Mouse (Mus musculus) CH12.LX (cell line): Measurements from ENCODE around the gene Bicc1.

ENCODE experiments used
- BHLHE40 ChIP-seq: IDR thresholded peaks from 2 replicates; pipeline ENCODE4 v1.6.1; 2011; ENCODE audit warnings: mild to moderate bottlenecking, low read depth, low read length, improper control_type of control experiment
- CTCF ChIP-seq, 2 experiments: IDR thresholded peaks in 1 of 2; conservative IDR thresholded peaks in 1 of 2; 2 replicates each; pipeline ENCODE4 v1.5.1; 2011 to 2012; ENCODE audit warnings: low read depth in 2 of 2, low read length in 2 of 2, improper control_type of control experiment in 1 of 2, inconsistent platforms in 1 of 2, mild to moderate bottlenecking in 1 of 2, moderate library complexity in 1 of 2
- EP300 ChIP-seq: IDR thresholded peaks from 2 replicates; pipeline ENCODE4 v1.6.1; 2011; ENCODE audit warnings: low read length, improper control_type of control experiment
- MAX ChIP-seq: IDR thresholded peaks from 2 replicates; pipeline ENCODE4 v1.6.1; 2011; ENCODE audit warnings: low read length, improper control_type of control experiment
- POLR2A ChIP-seq: IDR thresholded peaks from 2 replicates; pipeline ENCODE4 v1.6.1; 2011; ENCODE audit warnings: low read depth, mild to moderate bottlenecking, improper control_type of control experiment, low read length

DNA sequence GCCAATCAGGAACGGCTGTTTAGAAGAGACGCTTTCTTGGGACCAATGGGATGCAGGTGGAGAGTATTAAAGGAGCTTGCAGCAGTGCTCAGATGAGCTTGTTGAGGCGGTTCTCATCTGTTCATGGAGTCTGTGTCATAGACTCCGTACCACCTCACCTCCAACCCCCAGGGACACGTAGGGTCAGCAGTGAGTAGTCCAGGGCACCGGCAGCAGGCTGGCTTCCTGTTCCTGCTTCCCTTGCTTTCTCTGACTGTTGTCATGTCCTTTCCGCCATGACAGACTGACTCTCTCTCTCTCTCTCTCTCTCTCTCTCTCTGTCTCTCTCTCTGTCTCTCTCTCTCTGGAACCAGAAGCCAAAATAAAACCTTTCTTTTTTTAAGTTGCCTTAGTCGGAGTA is 263.6 kb downstream of the Bicc1 start:
- TF ChIP-seq CTCF (conservative IDR thresholded peaks at IDR 0.05 in 1 of 2, IDR thresholded peaks at IDR 0.05 in 1 of 2; ENCODE audit: low read depth in 2 of 2, low read length in 2 of 2) (no peak), MAX (no peak), POLR2A (no peak), EP300 (no peak), BHLHE40 (no peak)
